Mouse (Mus musculus) myocyte (in vitro differentiated cells): ENCODE measurements at regions not wholly inside any gene's neighbourhood (a gene's known extent, or its start where the extent isn't known, plus 50 kb on each side); places are given as distances from the start of the nearest gene placed in this dataset.

Source experiments
- MAX ChIP-seq: IDR thresholded peaks from one replicate; pipeline ENCODE4 v1.6.1; 2011; ENCODE audit warnings: low read depth, mild to moderate bottlenecking, control low read depth
- MYOG ChIP-seq, 3 experiments: IDR thresholded peaks; one replicate each; pipeline ENCODE4 v1.6.1; 2011; ENCODE audit warnings: control low read depth in 2 of 3, low read depth in 2 of 3, mild to moderate bottlenecking in 2 of 3; ENCODE audit not compliant: insufficient read length in 2 of 3, control insufficient read depth in 1 of 3, insufficient read depth in 1 of 3
- POLR2A ChIP-seq: IDR thresholded peaks from one replicate; pipeline ENCODE4 v1.6.1; 2011; ENCODE audit warnings: low read depth, mild to moderate bottlenecking, control low read depth, moderate library complexity; ENCODE audit not compliant: insufficient read length
- POLR2AphosphoS2 ChIP-seq: IDR thresholded peaks from one replicate; pipeline ENCODE4 v1.6.1; 2011; ENCODE audit warnings: low read depth, control low read depth; ENCODE audit not compliant: insufficient read length
- REST ChIP-seq: IDR thresholded peaks from one replicate; pipeline ENCODE4 v1.6.1; 2011; ENCODE audit warnings: mild to moderate bottlenecking, control low read depth, moderate library complexity; ENCODE audit not compliant: insufficient read depth, insufficient read length
- USF1 ChIP-seq: IDR thresholded peaks from one replicate; pipeline ENCODE4 v1.6.1; 2011; ENCODE audit warnings: low read depth, mild to moderate bottlenecking, control low read depth, moderate library complexity

DNA sequence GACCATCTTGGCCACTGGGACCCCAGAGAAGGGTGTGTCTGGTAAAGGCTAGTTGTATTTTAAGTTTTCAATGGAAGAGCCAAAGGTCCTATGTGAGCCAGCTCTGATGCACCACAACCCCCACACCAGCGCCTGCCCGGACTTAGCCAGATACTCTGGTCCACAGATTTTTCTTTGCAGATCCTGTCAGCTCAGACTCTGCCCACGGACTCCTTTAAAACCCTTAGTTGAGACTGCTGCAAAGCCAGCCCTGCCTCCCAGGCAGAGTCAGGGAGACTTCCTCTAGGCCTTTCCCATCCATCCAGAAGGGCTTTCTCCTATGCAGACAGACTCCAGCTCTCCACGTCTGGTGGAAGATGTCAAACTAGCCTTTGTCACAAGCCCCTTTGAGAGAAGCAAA, 115.2 kb downstream of the Vegfa start:
- no peak for TF ChIP-seq POLR2A
- TF ChIP-seq MAX: no peak
- no peak for TF ChIP-seq MYOG (IDR thresholded peaks at IDR 0.05; ENCODE audit: control insufficient read depth in 1 of 3, insufficient read depth in 1 of 3, insufficient read length in 2 of 3, low read depth in 2 of 3)
- TF ChIP-seq REST: no peak
- TF ChIP-seq USF1: no peak
- no peak for TF ChIP-seq POLR2AphosphoS2
